Mouse (Mus musculus) hindbrain, embryonic 16.5 days (tissue): ENCODE measurements around the gene Tubb5. TPM values are rescaled to one million over a fixed set of nuclear protein-coding genes. Genes with fewer than 3 reads are reported as not detected.
"Not testable (repeated sequence)": the region's sequence is repeated elsewhere in the genome, so short reads cannot be mapped to it uniquely, and the experiment has no call there.

Experiments used
- ATAC-seq: fragments of 200-750 bp; cut with Nextera tagmentation; 2 replicates; pipeline ENCODE4 v1.8.0; 2017; ENCODE audit warnings: moderate TSS enrichment, moderate library complexity
- H3K27ac ChIP-seq: fragments of 300-500 bp; sonication (generic); 2 replicates; pipeline ENCODE4 v1.5.1; 2014; ENCODE audit warnings: low read depth, mild to moderate bottlenecking, control low read depth, low read length, moderate library complexity
- H3K27me3 ChIP-seq: fragments of 300-500 bp; sonication (generic); replicated peaks from 2 replicates; pipeline ENCODE4 v1.6.1; 2014; ENCODE audit warnings: low read length; ENCODE audit not compliant: control insufficient read depth, insufficient read depth
- H3K36me3 ChIP-seq: fragments of 300-500 bp; sonication (generic); 2 replicates; pipeline ENCODE4 v1.6.1; 2014; ENCODE audit warnings: mild to moderate bottlenecking, low read length, moderate library complexity, mixed read lengths; ENCODE audit not compliant: control insufficient read depth, insufficient read depth
- H3K4me1 ChIP-seq: fragments of 300-500 bp; sonication (generic); 2 replicates; pipeline ENCODE4 v1.6.1; 2014; ENCODE audit warnings: low read depth, low read length; ENCODE audit not compliant: control insufficient read depth, insufficient read depth
- H3K4me2 ChIP-seq: fragments of 300-500 bp; sonication (generic); 2 replicates; pipeline ENCODE4 v1.6.1; 2014; ENCODE audit warnings: mild to moderate bottlenecking, low read length, control low read depth, moderate library complexity
- H3K4me3 ChIP-seq: fragments of 300-500 bp; sonication (generic); 2 replicates; pipeline ENCODE4 v1.5.1; 2014; ENCODE audit warnings: mild to moderate bottlenecking, low read length, control low read depth, moderate library complexity
- H3K9ac ChIP-seq: fragments of 300-500 bp; sonication (generic); 2 replicates; pipeline ENCODE4 v1.6.1; 2014; ENCODE audit warnings: low read depth, mild to moderate bottlenecking, control low read depth, low read length, moderate library complexity
- H3K9me3 ChIP-seq: fragments of 300-500 bp; sonication (generic); 2 replicates; pipeline ENCODE4 v1.6.1; 2014; ENCODE audit warnings: mild to moderate bottlenecking, low read length, moderate library complexity; ENCODE audit not compliant: control insufficient read depth
- WGBS: fragments of 180-500 bp; shearing (Covaris S2); extraction: QIAGEN DNeasy Blood & Tissue Kit; methylation state at CpG from one replicate; pipeline ENCODE4 v1.1.7; 2014; 5-methylcytosine and 5-hydroxymethylcytosine counted together
- polyA plus RNA-seq: library from polyadenylated mRNA; unstranded; fragments of >200 nt; fragmentation: Nextera tagmentation; extraction: Ambion mirVana; gene quantifications from 2 replicates; pipeline ENCODE4 v1.2.1, GENCODE M21; 2015

The Tubb5 gene
- polyA plus RNA-seq, 1 experiment from 2014 or later, result 1,762 TPM

DNA sequence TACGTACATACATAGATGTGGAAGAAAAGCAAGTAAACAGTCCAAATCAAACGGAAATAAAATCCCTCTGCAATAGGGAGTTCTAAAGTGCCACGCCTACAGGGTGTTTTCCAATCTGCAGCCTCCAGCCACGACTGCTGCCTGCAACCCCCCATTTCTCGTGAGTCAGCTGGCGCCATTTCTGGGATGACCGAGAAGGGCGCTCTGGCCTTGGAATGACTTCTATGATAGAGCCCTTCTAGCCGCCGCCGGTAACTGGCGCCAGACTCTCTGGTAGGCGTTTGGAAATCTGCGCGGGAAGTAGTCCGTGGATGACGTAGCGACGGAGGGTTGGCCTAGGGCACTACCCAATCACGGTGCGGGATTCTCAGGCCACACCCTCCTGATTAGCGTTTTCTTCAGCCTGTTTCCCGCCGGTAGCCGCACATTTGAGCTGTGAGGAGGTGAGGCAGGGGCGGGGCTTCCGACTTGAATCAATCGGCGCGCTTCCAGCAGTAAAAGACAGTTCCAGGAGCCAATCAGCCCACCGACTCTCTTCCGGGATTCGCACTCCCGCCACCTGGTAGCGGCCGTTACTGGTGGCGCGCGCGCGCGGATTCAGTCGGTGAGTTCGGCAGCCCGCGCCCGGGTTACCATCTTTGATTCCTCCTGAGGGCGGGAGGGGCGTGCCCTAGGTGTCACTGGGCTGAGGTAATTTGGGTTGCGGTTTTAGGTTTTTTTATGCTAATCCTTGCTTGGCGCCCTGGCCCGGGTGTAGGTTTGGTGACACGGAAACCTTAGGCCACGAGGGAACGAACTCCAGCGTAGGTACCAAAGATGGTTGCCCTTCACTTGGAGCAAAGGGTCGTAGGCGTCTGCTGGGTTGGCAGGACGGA lies 3.2 kb upstream of the Tubb5 start, which contains the start of gene Mdc1:
Gene Mdc1, plus strand, starts transcription at position 440 of the 875 bp plus-strand sequence.
- peak within 1 kb of the TSS; percentile 57 for H3K4me2 ChIP-seq
- peak; percentile 92 for ATAC-seq
- no peaks in the 10 kb centered on the region for H3K27me3 ChIP-seq
- no peaks in the 10 kb centered on the region for H3K9me3 ChIP-seq
- peaks cover 18% of the 10 kb centered on the region for H3K4me1 ChIP-seq
- under 1% methylated on average over 59 of the region's 59 CpGs for WGBS
- H3K4me3 ChIP-seq, result peak within 1 kb of the TSS; percentile 62
- H3K27ac ChIP-seq, result peak within 1 kb of the TSS; percentile 81
- H3K36me3 ChIP-seq, result peaks cover 6% of the 10 kb centered on the region
- H3K9ac ChIP-seq, result peak within 1 kb of the TSS; percentile 64

DNA sequence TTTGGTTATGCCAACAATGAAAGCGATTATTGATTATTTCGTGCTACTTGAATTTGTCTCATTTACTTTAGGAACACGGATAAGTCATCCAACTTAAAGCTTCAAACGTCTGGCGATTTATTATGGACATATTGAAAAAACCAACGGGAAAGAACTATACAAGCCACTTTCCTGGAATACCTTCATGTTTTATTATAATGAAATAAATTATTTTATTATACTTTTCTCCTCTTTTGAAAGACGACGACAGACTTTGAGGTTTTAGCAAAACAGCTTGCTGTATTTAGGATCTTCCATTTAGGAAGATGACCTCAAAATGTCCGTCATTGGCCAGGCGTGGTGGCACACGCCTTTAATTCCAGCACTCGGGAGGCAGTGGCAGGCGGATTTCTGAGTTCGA lies 2.5 kb upstream of the Tubb5 start:
- no peaks in the 10 kb centered on the region for H3K9me3 ChIP-seq
- peak overlapping the region; percentile 52 for H3K4me2 ChIP-seq
- H3K36me3 ChIP-seq, result peaks cover 4% of the 10 kb centered on the region
- 56% methylated on average over 14 of the region's 14 CpGs for WGBS
- peak overlapping the region; percentile 81 for H3K27ac ChIP-seq
- no peak for ATAC-seq
- H3K4me3 ChIP-seq, result peak overlapping the region; percentile 62
- peaks cover 24% of the 10 kb centered on the region for H3K4me1 ChIP-seq
- no peaks in the 10 kb centered on the region for H3K27me3 ChIP-seq
- H3K9ac ChIP-seq, result peak overlapping the region; percentile 53; the same call in 1 of the 2 replicates

DNA sequence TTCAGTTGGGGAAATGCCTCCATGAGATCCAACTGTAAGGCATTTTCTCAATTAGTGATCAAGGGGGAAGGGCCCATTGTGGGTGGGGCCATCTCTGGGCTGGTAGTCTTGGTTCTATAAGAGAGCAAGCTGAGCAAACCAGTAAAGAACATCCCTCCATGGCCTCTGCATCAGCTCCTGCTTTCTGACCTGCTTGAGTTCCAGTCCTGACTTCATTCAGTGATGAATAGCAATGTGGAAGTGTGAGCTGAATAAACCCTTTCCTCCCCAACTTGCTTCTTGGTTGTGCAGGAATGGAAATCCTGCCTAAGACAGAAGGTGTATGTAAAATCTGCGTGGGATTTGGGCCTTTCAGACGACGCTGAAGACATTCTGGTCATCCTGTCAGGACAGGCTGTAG lies 896 bp upstream of the Tubb5 start:
- H3K9ac ChIP-seq, result peak overlapping the region; percentile 62
- H3K27ac ChIP-seq, result peak overlapping the region; percentile 95
- H3K36me3 ChIP-seq, result peaks cover 17% of the 10 kb centered on the region
- H3K9me3 ChIP-seq, H3K27me3 ChIP-seq, ATAC-seq: not testable (repeated sequence)
- peaks cover 39% of the 10 kb centered on the region for H3K4me1 ChIP-seq
- peak overlapping the region; percentile 74 for H3K4me2 ChIP-seq
- 60% methylated on average over 3 of the region's 3 CpGs for WGBS
- peak overlapping the region; percentile 77 for H3K4me3 ChIP-seq

DNA sequence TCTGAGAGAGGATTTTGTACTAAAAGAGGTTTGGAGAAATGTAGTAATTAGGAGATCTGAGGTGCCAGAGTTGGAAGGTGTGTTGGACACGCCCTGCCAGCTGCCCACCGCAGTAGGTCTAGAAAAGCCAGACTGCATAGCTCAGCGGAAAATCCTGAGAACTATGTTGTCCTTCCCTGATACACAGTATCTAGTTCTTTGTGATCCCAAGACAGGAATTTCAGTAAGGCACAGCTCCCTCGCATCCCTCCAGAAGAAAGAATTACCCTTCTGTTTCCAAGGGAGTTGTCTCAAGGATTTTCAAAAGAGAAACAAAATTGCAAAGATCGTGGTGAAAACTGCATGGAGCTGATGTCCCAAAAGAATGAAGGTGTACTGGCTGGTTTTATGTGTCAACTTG lies 464 bp upstream of the Tubb5 start:
- H3K4me1 ChIP-seq, result peaks cover 44% of the 10 kb centered on the region
- peak overlapping the region; percentile 95 for H3K27ac ChIP-seq
- H3K36me3 ChIP-seq, result peaks cover 20% of the 10 kb centered on the region
- WGBS, result 3% methylated on average over 5 of the region's 5 CpGs
- H3K9ac ChIP-seq, result peak overlapping the region; percentile 62
- H3K4me2 ChIP-seq, result peak overlapping the region; percentile 74
- no peaks in the 10 kb centered on the region for H3K27me3 ChIP-seq
- H3K9me3 ChIP-seq, result no peaks in the 10 kb centered on the region
- ATAC-seq, result no peak
- peak overlapping the region; percentile 77 for H3K4me3 ChIP-seq

DNA sequence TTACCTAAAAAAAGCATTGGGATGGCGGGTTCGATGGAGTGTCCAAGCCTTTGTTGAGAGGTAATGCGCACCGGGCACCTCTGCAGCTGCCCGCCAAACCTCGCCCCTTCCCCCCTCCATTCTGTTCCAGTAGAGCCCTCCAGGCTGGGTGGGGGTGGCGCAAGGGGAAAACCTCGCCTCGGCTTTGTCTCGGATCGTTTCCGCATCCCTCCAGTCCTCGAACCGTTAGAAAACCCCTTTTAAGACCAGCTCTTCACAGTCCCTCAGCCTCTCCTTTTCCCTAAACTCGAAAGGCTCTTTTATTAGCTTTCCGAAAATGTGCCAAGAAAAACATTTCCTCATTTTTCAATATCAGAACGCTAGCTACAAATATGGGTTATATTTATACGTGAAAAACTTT lies 619 bp downstream of the Tubb5 start:
- Histone ChIP-seq H3K4me2 (peak overlapping the region; percentile 74), H3K4me3 (peak overlapping the region; percentile 77), H3K4me1 (peaks cover 43% of the 10 kb centered on the region), H3K9me3 (no peaks in the 10 kb centered on the region), H3K9ac (peak overlapping the region; percentile 96), H3K36me3 (peaks cover 25% of the 10 kb centered on the region), H3K27me3 (no peaks in the 10 kb centered on the region), H3K27ac (peak overlapping the region; percentile 95)
- ATAC-seq, result no peak
- 1% methylated on average over 18 of the region's 18 CpGs for WGBS

DNA sequence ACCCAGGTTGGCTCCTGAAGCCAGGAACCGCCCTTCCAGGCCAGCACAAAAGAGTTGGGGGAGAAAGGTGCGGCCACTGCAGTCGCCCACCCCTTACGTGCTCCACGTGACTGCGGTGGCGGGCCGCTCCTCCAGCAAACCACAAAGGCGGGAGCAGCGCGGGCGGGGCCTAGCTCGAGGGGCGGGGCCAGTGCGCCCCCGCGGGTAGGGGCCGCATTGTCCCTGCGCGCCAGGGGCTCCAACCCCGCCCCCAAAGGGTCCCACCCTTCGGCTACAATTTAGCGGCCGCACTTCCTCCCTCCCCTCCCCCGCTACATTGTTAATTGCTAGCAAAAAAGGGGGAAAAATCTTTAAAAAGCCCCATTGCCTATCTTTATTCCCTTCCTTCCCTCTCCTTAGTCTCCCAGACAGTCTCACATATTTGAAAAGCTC lies 1.1 kb downstream of the Tubb5 start:
- WGBS, result 0% methylated on average over 3 of the region's 25 CpGs
- H3K36me3 ChIP-seq, result peaks cover 27% of the 10 kb centered on the region
- peak overlapping the region; percentile 74 for H3K4me2 ChIP-seq
- peak overlapping the region; percentile 77 for H3K4me3 ChIP-seq
- no peaks in the 10 kb centered on the region for H3K27me3 ChIP-seq
- ATAC-seq, result peak; percentile 21
- H3K9ac ChIP-seq, result peak overlapping the region; percentile 96
- no peaks in the 10 kb centered on the region for H3K9me3 ChIP-seq
- peak overlapping the region; percentile 95 for H3K27ac ChIP-seq
- peaks cover 38% of the 10 kb centered on the region for H3K4me1 ChIP-seq

DNA sequence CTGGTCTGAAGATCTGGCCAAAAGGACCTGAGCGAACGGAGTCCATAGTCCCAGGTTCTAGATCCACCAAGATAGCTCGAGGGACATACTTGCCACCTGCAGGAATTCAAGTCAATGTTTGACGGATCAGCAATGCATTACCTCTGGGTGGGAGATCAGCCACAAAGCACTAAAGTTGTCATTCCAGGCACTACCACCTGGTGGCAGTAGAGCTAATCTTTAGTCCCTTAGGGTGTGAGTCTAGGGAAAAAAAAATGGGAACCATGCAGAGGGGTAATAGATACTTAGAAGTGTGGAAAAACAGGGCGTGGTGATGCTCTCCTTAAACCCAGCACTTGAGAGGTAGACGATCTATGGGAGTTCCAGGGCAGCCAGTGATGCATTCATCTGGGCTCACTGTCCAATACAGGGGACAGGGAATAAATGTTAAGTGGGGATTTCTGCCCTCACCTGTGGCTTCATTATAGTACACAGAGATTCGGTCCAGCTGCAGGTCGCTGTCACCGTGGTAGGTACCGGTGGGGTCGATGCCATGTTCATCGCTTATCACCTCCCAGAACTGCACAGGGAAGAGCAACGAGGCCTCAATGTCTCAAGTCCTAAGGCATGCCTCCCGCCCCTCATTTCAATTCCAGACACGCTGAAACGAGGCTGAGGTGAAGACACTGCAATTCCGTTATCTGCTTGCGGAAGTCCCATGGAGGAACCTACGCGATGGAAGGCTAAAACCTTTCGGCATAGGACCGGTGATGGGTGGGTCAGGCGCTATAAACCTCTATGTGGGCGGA lies 1.7 kb downstream of the Tubb5 start:
- Histone ChIP-seq H3K36me3 (peaks cover 28% of the 10 kb centered on the region), H3K9ac (peak overlapping the region; percentile 96), H3K27me3 (no peaks in the 10 kb centered on the region), H3K4me2 (peak overlapping the region; percentile 74), H3K9me3 (no peaks in the 10 kb centered on the region), H3K4me3 (peak overlapping the region; percentile 77), H3K27ac (peak overlapping the region; percentile 95), H3K4me1 (peaks cover 37% of the 10 kb centered on the region)
- 7% methylated on average over 24 of the region's 24 CpGs for WGBS
- no peak for ATAC-seq

DNA sequence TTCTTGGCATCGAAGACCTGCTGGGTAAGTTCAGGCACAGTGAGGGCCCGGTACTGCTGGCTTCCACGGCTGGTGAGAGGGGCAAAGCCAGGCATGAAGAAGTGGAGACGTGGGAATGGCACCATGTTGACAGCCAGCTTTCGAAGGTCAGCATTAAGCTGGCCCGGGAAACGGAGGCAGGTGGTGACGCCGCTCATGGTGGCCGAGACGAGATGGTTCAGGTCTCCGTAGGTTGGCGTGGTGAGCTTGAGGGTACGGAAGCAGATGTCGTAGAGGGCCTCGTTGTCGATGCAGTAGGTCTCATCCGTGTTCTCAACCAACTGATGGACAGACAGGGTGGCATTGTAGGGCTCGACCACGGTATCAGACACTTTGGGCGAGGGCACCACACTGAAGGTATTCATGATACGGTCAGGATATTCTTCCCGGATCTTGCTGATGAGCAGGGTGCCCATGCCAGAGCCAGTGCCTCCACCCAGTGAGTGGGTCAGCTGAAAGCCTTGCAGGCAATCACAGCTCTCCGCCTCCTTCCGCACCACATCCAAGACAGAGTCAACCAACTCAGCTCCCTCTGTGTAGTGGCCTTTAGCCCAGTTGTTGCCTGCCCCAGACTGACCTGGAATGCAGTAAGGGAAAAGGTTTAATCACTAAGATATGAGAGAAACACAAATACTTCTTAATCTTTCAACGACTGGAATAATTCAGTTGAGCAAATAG lies 2.5 kb downstream of the Tubb5 start:
- H3K9me3 ChIP-seq, result no peaks in the 10 kb centered on the region
- no peak for ATAC-seq
- peak overlapping the region; percentile 48 for H3K9ac ChIP-seq
- peak overlapping the region; percentile 77 for H3K4me3 ChIP-seq
- peak overlapping the region; percentile 74 for H3K4me2 ChIP-seq
- peaks cover 37% of the 10 kb centered on the region for H3K4me1 ChIP-seq
- WGBS, result 73% methylated on average over 26 of the region's 26 CpGs
- peak overlapping the region; percentile 16; the same call in 1 of the 2 replicates for H3K27ac ChIP-seq
- H3K27me3 ChIP-seq, result no peaks in the 10 kb centered on the region
- H3K36me3 ChIP-seq, result peaks cover 35% of the 10 kb centered on the region
